Mouse (Mus musculus) hematopoietic stem cell, adult 5-6 weeks (primary cell): ENCODE results near the gene Fbl. TPM values are rescaled to one million over a fixed set of nuclear protein-coding genes. Genes with fewer than 3 reads are reported as not detected.
"Not testable (repeated sequence)": the region's sequence is repeated elsewhere in the genome, so short reads cannot be mapped to it uniquely, and the experiment has no call there.

ENCODE experiments used
- ATAC-seq, 2 experiments: fragments of 125-278 bp in 1 of 2; replicated peaks in 1 of 2; 2 replicates each; pipeline ENCODE4 v1.8.0; 2016 to 2017; ENCODE audit warnings: inconsistent platforms in 2 of 2, mild to moderate bottlenecking in 2 of 2, moderate number of reproducible peaks in 2 of 2, low read depth in 1 of 2, moderate TSS enrichment in 1 of 2; ENCODE audit not compliant: low FRiP score in 2 of 2, poor library complexity in 2 of 2, severe bottlenecking in 2 of 2, insufficient read depth in 1 of 2, low TSS enrichment in 1 of 2
- total RNA-seq: library from RNA; stranded (forward); fragments of 172-1452, 232-1000 nt; gene quantifications from 2 replicates; pipeline ENCODE4 v1.2.3, GENCODE M21; 2017

Gene Fbl
- total RNA-seq, 1 experiment from 2014 or later = 213 TPM

- no peak for ATAC-seq
Observed at GRCm38 (mm10) chr7:28182320-28182719, 12.8 kb downstream of the Fbl start.

GRCm38 (mm10) chr7:28185884-28186283, 16.4 kb downstream of the Fbl start:
- ATAC-seq = no peak

DNA sequence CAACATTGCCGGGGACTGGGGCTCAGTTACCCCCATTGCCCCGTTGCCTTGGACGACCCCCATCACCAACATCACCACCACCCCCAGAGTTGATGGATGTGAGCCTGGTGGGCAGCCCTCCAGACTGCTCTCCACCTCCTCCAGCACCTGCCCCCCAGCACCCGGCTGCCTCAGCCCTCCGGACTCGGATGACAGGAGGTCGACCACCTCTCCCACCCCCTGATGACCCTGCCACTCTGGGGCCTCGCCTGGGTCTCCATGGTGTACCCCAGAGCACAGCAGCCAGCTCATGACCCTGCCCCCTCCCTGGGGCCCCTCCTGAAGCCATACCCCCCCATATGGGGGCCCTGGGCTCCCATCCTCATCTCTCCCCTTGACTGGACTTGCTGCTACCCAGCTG, 17.1 kb downstream of the Fbl start:
- no peak for ATAC-seq

- ATAC-seq = no peak
Observed at GRCm38 (mm10) chr7:28191489-28191888, 22.0 kb downstream of the Fbl start.

DNA sequence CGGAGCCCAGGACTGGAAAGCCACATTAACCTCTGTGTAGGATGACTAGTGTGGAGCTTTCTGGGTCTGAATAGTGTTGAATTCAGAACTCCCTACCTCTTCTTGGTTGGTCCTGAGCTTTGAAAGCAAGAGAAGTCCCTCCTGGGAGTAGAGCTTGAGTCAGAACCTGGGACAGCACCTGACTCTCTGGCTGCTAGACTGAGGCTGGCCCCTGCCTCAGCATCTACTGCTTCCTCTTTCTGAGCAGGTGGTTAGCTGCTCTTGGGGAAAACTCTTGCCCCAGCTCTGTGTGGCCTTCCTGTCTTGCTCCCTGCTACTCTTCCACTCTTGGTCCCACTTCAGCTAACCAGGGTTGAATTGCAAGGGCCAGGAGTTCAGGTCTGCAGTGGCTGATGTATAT, 22.4 kb downstream of the Fbl start:
- peak; percentile 69 to 86 for ATAC-seq

- no peak for ATAC-seq
Observed at GRCm38 (mm10) chr7:28195414-28196098, 26.0 kb downstream of the Fbl start.

DNA sequence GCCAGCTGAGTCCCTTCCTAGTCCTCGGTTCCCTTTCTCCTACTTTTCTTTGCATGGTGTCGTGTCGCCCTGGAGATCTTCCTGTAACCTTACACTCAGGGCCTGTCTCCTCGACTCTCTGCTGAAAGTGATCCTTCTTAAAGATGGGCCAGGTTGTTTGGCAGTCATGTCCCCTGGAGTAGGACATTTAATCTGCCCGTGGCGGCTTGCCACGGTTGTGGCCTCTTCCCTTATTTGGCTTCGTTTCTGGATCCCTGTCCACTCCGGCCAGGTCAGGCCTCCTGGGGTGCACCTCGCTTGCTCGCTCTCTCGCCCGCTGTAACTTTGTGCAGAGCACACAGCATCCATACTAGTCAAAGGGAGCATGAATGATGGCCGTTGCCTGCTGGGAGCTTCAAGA, 27.0 kb downstream of the Fbl start:
- no peak for ATAC-seq

DNA sequence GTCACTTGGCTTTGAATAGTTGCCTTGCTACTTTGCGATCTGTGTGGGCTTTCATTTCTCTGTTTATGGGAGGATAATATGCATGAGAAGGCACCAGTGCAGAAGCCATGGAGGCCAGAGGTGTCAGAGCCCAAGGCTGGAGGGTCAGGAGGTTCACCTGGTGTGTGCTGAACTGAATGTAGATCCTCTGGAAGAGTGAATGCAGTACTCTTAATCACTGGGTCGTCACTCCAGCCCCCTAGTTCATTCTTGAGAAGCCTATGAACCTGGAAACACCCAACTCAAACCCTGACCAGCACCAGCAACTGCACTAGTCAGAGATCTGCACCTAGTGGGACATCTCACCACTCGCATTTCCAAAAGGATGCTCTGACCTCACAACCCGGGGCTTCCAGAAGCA, 29.5 kb downstream of the Fbl start:
- ATAC-seq = no peak

- ATAC-seq = no peak
Observed at GRCm38 (mm10) chr7:28203207-28204108, 33.9 kb downstream of the Fbl start.

- no peak for ATAC-seq
Observed at GRCm38 (mm10) chr7:28206044-28206600, 36.6 kb downstream of the Fbl start.

DNA sequence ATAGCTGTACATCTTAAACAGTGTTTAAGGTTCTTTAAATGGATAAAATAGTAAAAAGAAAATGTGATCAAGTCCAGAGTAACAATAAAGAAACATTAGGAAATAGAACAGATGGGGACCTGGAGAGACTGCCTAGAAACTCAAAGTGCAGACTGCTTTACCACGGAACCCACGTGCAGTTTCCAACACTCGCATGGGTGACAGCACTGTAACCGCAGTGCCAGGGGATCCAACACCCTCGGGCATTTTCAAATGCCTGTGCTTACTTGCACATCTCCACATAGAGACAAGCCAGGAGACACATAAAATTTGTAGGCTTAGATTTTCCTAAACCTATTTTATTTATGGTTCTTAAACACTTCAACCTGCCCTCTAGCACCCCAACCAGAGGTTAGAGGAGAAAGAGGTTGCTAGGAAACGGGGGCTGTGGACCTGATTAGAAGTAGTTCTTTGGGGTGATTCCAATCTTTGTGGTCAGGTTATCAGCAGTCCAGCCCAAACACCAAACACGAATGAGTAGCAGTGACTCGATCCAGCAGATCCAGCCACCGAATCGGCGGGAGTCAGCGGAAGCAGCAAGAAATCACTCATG, 39.0 kb downstream of the Fbl start:
- peak; percentile 12 to 25; a peak in 2 of 4 replicates for ATAC-seq

- peak; percentile 53 to 83; a peak in 3 of 4 replicates for ATAC-seq
Observed at GRCm38 (mm10) chr7:28208988-28209508, 39.5 kb downstream of the Fbl start.

GRCm38 (mm10) chr7:28210731-28211130, 41.2 kb downstream of the Fbl start:
- no peak for ATAC-seq

DNA sequence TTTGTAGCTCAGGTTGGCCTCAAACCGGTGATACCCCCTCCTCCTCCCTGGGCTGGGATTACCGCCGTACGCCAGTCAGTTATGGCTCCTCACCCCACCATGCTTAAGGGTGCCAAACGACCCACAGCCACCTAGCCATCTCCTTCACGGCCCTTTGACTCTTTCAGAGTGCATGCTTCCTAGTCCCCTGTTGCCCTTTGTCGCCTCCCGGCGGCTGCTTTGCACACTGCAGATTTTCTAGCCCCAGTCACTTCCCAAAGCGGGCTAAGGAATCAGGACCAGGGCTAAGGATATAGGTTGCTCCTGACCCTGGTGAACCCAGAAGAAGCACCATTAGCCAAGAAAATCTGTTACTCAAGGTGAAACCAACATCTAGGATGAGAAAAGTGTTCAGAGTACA, 44.6 kb downstream of the Fbl start:
- peak; percentile 65 to 88 for ATAC-seq

GRCm38 (mm10) chr7:28215950-28216349, 46.4 kb downstream of the Fbl start:
- not testable (repeated sequence) for ATAC-seq

GRCm38 (mm10) chr7:28217811-28218210, 48.3 kb downstream of the Fbl start:
- not testable (repeated sequence) for ATAC-seq

DNA sequence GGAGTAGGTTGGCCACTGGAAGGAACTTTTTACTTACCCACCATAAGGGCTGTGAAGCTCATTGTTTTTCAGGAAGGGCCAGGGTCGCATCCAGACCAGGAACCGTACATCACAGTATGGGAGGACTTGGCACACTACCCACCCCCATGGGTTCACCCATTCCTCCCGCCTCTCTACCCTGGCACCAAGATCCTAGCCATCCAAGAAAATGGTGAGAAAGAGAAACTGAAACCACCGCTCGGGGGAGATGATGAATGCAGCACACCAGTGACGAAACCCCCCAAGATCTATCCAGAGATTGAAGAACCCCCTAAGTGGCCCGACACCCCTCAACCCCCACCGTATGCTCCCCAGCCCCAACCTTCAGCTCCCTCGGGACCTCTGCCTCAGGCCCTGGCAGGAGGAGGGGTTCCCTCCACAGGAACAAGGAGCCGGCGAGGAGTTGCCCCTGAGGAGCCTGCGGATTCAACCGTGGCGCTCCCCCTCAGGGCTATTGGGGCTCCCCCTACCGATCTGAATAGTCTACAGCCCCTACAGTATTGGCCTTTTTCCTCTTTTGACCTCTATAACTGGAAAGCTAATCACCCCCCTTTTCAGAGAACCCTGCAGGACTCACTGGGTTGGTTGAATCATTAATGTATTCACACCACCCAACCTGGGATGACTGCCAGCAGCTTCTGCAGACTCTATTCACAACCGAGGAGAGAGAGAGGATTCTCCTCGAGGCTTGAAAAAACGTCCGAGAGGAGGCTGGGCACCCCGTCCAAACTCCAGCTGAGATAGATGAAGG, 49.6 kb downstream of the Fbl start:
- not testable (repeated sequence) for ATAC-seq
